Mouse (Mus musculus): ENCODE data around the gene Wdsub1. TPM values are rescaled to one million over a fixed set of nuclear protein-coding genes. Genes with fewer than 3 reads are reported as not detected.
"Not testable (repeated sequence)": the region's sequence is repeated elsewhere in the genome, so short reads cannot be mapped to it uniquely, and the experiment has no call there.

The Wdsub1 gene
- polyA plus RNA-seq, 1 experiment from 2014 or later, result 38.1 TPM

- Histone ChIP-seq H3K4me1 (peaks cover 3% of the 10 kb centered on the region; the same call in 1 of the 2 replicates), H3K36me3 (peaks cover 34% of the 10 kb centered on the region), H3K9ac (no peak overlapping the region), H3K4me2 (replicated peaks) (no peak overlapping the region), H3K4me3 (no peak overlapping the region), H3K27ac (no peak overlapping the region), H3K9me3 (peaks cover 4% of the 10 kb centered on the region; the same call in 1 of the 2 replicates), H3K27me3 (no peaks in the 10 kb centered on the region)
- no peak for ATAC-seq (ENCODE audit: low FRiP score, low read depth)
- WGBS, result 87% methylated on average over 4 of the region's 4 CpGs
Observed at GRCm38 (mm10) chr2:59877335-59877734, 5.1 kb downstream of the Wdsub1 start.

GRCm38 (mm10) chr2:59876482-59876881 is 5.9 kb downstream of the Wdsub1 start:
- ATAC-seq (ENCODE audit: low FRiP score, low read depth), result no peak
- no peaks in the 10 kb centered on the region for H3K27me3 ChIP-seq
- WGBS, result 91% methylated on average over 15 of the region's 15 CpGs
- H3K9me3 ChIP-seq, result peaks cover 4% of the 10 kb centered on the region; the same call in 1 of the 2 replicates
- peaks cover 43% of the 10 kb centered on the region for H3K36me3 ChIP-seq
- no peak overlapping the region for H3K4me3 ChIP-seq
- H3K4me1 ChIP-seq, result peaks cover 2% of the 10 kb centered on the region; the same call in 1 of the 2 replicates
- H3K9ac ChIP-seq, result no peak overlapping the region
- no peak overlapping the region for H3K4me2 ChIP-seq (replicated peaks)
- H3K27ac ChIP-seq, result no peak overlapping the region

- Histone ChIP-seq H3K4me2 (replicated peaks) (no peak overlapping the region), H3K4me3 (no peak overlapping the region), H3K36me3 (peaks cover 29% of the 10 kb centered on the region), H3K4me1 (no peaks in the 10 kb centered on the region), H3K9ac (no peak overlapping the region), H3K27me3 (no peaks in the 10 kb centered on the region), H3K9me3 (no peaks in the 10 kb centered on the region), H3K27ac (no peak overlapping the region)
- ATAC-seq (ENCODE audit: low FRiP score, low read depth), result no peak
- WGBS, result 89% methylated on average over 6 of the region's 6 CpGs
Observed at GRCm38 (mm10) chr2:59870526-59870925, 11.9 kb downstream of the Wdsub1 start.

DNA sequence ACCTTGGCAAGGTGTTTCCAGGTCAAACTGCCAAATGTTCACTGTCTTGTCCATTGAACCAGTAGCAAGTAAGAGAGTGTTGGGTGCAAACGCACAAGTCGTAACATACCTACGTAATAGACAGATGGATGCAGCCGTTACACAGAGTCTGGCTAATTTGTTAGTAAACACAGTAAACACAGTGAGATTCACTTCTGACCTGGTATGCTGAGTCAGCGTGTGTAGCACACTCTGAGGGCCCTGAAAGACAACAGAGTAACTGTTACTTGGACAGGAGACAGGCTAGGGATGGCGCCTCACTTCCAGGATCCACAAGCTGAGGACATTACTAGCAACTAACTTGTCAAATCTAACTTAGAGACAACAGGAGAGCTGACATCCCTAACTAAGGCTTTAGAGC is 19.8 kb downstream of the Wdsub1 start:
- Histone ChIP-seq H3K4me2 (replicated peaks) (no peak overlapping the region), H3K4me3 (no peak overlapping the region), H3K9ac (no peak overlapping the region), H3K27me3 (no peaks in the 10 kb centered on the region), H3K9me3 (no peaks in the 10 kb centered on the region), H3K4me1 (no peaks in the 10 kb centered on the region), H3K36me3 (peaks cover 44% of the 10 kb centered on the region), H3K27ac (no peak overlapping the region)
- WGBS, result 86% methylated on average over 6 of the region's 6 CpGs
- no peak for ATAC-seq (ENCODE audit: low FRiP score, low read depth)

- no peak for ATAC-seq (ENCODE audit: low FRiP score, low read depth)
- Histone ChIP-seq H3K4me1 (no peaks in the 10 kb centered on the region), H3K9me3 (no peaks in the 10 kb centered on the region), H3K4me2 (replicated peaks) (no peak overlapping the region), H3K36me3 (peaks cover 54% of the 10 kb centered on the region), H3K27ac (no peak overlapping the region), H3K4me3 (no peak overlapping the region), H3K9ac (no peak overlapping the region), H3K27me3 (no peaks in the 10 kb centered on the region)
- 54% methylated on average over 9 of the region's 9 CpGs for WGBS
Observed at GRCm38 (mm10) chr2:59854363-59854762, 28.0 kb downstream of the Wdsub1 start.

GRCm38 (mm10) chr2:59853543-59853942 is 28.8 kb downstream of the Wdsub1 start:
- 94% methylated on average over 10 of the region's 10 CpGs for WGBS
- H3K36me3 ChIP-seq, result peaks cover 49% of the 10 kb centered on the region
- ATAC-seq (ENCODE audit: low FRiP score, low read depth), result no peak

GRCm38 (mm10) chr2:59852916-59853315 is 29.5 kb downstream of the Wdsub1 start:
- no peak overlapping the region for H3K9ac ChIP-seq
- no peaks in the 10 kb centered on the region for H3K9me3 ChIP-seq
- H3K36me3 ChIP-seq, result peaks cover 43% of the 10 kb centered on the region
- WGBS, result 89% methylated on average over 11 of the region's 11 CpGs
- no peak overlapping the region for H3K4me3 ChIP-seq
- no peaks in the 10 kb centered on the region for H3K4me1 ChIP-seq
- H3K27me3 ChIP-seq, result no peaks in the 10 kb centered on the region
- H3K4me2 ChIP-seq (replicated peaks), result no peak overlapping the region
- ATAC-seq (ENCODE audit: low FRiP score, low read depth), result no peak
- no peak overlapping the region for H3K27ac ChIP-seq

More at GRCm38 (mm10) chr2:59853543-59853942, 28.8 kb downstream of the Wdsub1 start:
- Histone ChIP-seq H3K4me1 (no peaks in the 10 kb centered on the region), H3K27me3 (no peaks in the 10 kb centered on the region), H3K9me3 (no peaks in the 10 kb centered on the region), H3K9ac (no peak overlapping the region), H3K27ac (no peak overlapping the region), H3K4me2 (replicated peaks) (no peak overlapping the region), H3K4me3 (no peak overlapping the region)

- not testable (repeated sequence) for H3K27ac ChIP-seq; H3K27me3 ChIP-seq; ATAC-seq (ENCODE audit: low FRiP score, low read depth); H3K4me2 ChIP-seq (replicated peaks); H3K4me3 ChIP-seq; H3K9ac ChIP-seq; H3K9me3 ChIP-seq; H3K4me1 ChIP-seq
- WGBS, result 83% methylated on average over 3 of the region's 5 CpGs
- peaks cover 33% of the 10 kb centered on the region for H3K36me3 ChIP-seq
Observed at GRCm38 (mm10) chr2:59851885-59852284, 30.5 kb downstream of the Wdsub1 start.

DNA sequence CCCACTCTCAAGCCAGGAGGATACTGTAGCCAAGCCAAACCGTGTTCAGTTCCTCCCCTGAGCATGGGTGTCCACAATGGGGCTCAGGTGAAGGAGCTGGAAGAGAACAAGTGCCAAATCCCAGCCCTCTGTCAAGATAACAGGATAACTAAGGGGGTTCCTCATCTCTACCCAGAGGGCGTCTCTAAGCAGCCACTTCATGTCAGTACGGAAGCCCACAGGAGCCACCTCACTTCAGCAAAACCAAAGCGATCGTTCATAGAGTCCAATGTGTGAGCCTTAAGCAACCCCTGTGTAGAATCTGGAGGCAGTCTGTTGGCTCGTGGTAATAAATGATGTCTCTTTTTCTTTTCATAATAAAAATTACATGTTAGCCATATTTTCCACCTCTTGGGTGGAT is 38.5 kb downstream of the Wdsub1 start:
- no peak for ATAC-seq (ENCODE audit: low FRiP score, low read depth)
- Histone ChIP-seq H3K27ac (no peak overlapping the region), H3K4me3 (no peak overlapping the region), H3K36me3 (peaks cover 53% of the 10 kb centered on the region), H3K4me2 (replicated peaks) (no peak overlapping the region), H3K9ac (no peak overlapping the region), H3K27me3 (no peaks in the 10 kb centered on the region), H3K9me3 (no peaks in the 10 kb centered on the region), H3K4me1 (peaks cover 3% of the 10 kb centered on the region; the same call in 1 of the 2 replicates)
- 88% methylated on average over 6 of the region's 6 CpGs for WGBS

GRCm38 (mm10) chr2:59843156-59843555 is 39.2 kb downstream of the Wdsub1 start:
- Histone ChIP-seq H3K9ac (no peak overlapping the region), H3K27me3 (no peaks in the 10 kb centered on the region), H3K4me3 (no peak overlapping the region), H3K4me1 (peaks cover 3% of the 10 kb centered on the region; the same call in 1 of the 2 replicates), H3K36me3 (peaks cover 59% of the 10 kb centered on the region), H3K9me3 (no peaks in the 10 kb centered on the region), H3K27ac (no peak overlapping the region), H3K4me2 (replicated peaks) (no peak overlapping the region)
- 89% methylated on average over 21 of the region's 21 CpGs for WGBS
- ATAC-seq (ENCODE audit: low FRiP score, low read depth), result no peak

DNA sequence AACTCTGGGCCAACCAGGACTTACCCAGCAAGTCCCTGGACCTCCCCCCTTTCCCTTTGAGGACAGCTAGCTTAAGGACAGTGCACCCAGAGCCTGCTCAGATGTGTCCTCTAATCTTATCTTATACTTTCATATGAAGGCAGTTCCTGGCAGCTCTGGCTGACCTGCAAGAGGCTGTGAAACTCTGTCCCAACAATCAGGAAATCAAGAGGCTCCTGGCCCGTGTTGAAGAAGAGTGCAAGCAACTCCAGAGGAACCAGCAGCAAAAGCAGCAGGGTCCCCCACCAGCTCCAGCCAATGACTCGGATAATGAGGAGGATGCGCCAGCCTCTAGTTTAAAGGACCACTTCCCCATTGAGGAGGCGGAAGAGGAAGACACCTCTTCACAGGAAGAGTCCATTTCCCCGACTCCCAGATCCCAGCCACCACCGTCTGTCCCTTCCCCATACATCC is 39.8 kb downstream of the Wdsub1 start:
- no peak overlapping the region for H3K4me3 ChIP-seq
- H3K27ac ChIP-seq, result peak overlapping the region; percentile 10; the same call in 1 of the 2 replicates
- peaks cover 65% of the 10 kb centered on the region for H3K36me3 ChIP-seq
- no peaks in the 10 kb centered on the region for H3K9me3 ChIP-seq
- no peak overlapping the region for H3K9ac ChIP-seq
- ATAC-seq (ENCODE audit: low FRiP score, low read depth), result no peak
- no peaks in the 10 kb centered on the region for H3K27me3 ChIP-seq
- H3K4me2 ChIP-seq (replicated peaks), result no peak overlapping the region
- peaks cover 3% of the 10 kb centered on the region; the same call in 1 of the 2 replicates for H3K4me1 ChIP-seq
- WGBS, result 87% methylated on average over 6 of the region's 6 CpGs

GRCm38 (mm10) chr2:59841944-59842343 is 40.4 kb downstream of the Wdsub1 start:
- Histone ChIP-seq H3K4me2 (replicated peaks) (no peak overlapping the region), H3K4me3 (no peak overlapping the region), H3K9me3 (no peaks in the 10 kb centered on the region), H3K9ac (no peak overlapping the region), H3K4me1 (peaks cover 3% of the 10 kb centered on the region; the same call in 1 of the 2 replicates), H3K36me3 (peaks cover 72% of the 10 kb centered on the region), H3K27ac (no peak overlapping the region), H3K27me3 (no peaks in the 10 kb centered on the region)
- WGBS, result 78% methylated on average over 11 of the region's 11 CpGs
- no peak for ATAC-seq (ENCODE audit: low FRiP score, low read depth)

Data from limb, embryonic 13.5 days (tissue).